ENCODE assay signal across 9 mouse cellular contexts in genomic region chr12:76368201-76368789, GRCm38 (mm10). TPM values are rescaled to one million over a fixed set of nuclear protein-coding genes. Genes with fewer than 3 reads are reported as not detected.
A peak's percentile ranks its signal among the peaks of the same experiment; 100 is the strongest.
DNase-seq lines count a peak whose midpoint lies in the region; ATAC-seq and TF ChIP-seq lines count a peak whose summit lies in the region.
"Had no signal": no experiment of that assay in that cellular context is flagged by ENCODE, and none has a peak within 500 bp of the region (broad histone marks: within the 10 kb centered on the region; RNA-seq: fewer than 3 reads in every experiment).

No protein-coding gene starts in this region.

- TF ChIP-seq POLR2A in testis, adult 2 months (IDR thresholded peaks at IDR 0.05; ENCODE audit: control insufficient read depth, low read depth, low read length) = no peak

- peaks cover 11% of the 10 kb centered on the region for H3K4me1 ChIP-seq in testis, adult 2 months (ENCODE audit: control insufficient read depth, insufficient read depth, low read length)
- peaks cover 11% of the 10 kb centered on the region for H3K4me1 ChIP-seq in hindbrain, postnatal 0 days (ENCODE audit: insufficient read depth, low read length)

- peak overlapping the region; percentile 89; the same call in 1 of the 2 replicates for H3K4me3 ChIP-seq in testis, adult 2 months (ENCODE audit: control insufficient read depth, low read depth, low read length)
- peak overlapping the region; percentile 86 for H3K4me3 ChIP-seq in hindbrain, postnatal 0 days (ENCODE audit: low read length)

- peak overlapping the region; percentile 89 for H3K9ac ChIP-seq in hindbrain, postnatal 0 days (replicated peaks; ENCODE audit: low read length)

- no peaks in the 10 kb centered on the region for H3K27me3 ChIP-seq in testis, adult 2 months (ENCODE audit: control insufficient read depth, insufficient read depth, low read length)
- no peaks in the 10 kb centered on the region for H3K27me3 ChIP-seq in hindbrain, postnatal 0 days (ENCODE audit: insufficient read depth, low read length)
- H3K27me3 ChIP-seq: Patski had no signal

- 13% methylated on average over 9 of the region's 9 CpGs for WGBS in hindbrain, postnatal 0 days

- ATAC-seq in hindbrain, postnatal 0 days = no peak

- H3K4me2 ChIP-seq in hindbrain, postnatal 0 days (ENCODE audit: low read depth, low read length) = peak overlapping the region; percentile 77

- TF ChIP-seq CTCF in testis, adult 2 months (IDR thresholded peaks at IDR 0.05; ENCODE audit: control insufficient read depth, insufficient read depth, insufficient replicate concordance, low read depth, low read length) = no peak
- no peak for TF ChIP-seq CTCF in hindbrain, postnatal 0 days (IDR thresholded peaks at IDR 0.05; ENCODE audit: low read depth)

- peak overlapping the region; percentile 89 for H3K27ac ChIP-seq in testis, adult 2 months (ENCODE audit: control insufficient read depth, insufficient read depth, low read depth, low read length)
- H3K27ac ChIP-seq in hindbrain, postnatal 0 days = peak overlapping the region; percentile 99

- H3K9me3 ChIP-seq in hindbrain, postnatal 0 days (ENCODE audit: low read length) = no peaks in the 10 kb centered on the region

- no peaks in the 10 kb centered on the region; the same call in 1 of the 2 replicates for H3K36me3 ChIP-seq in testis, adult 2 months (ENCODE audit: control insufficient read depth, insufficient read depth, low read length)
- no peaks in the 10 kb centered on the region for H3K36me3 ChIP-seq in hindbrain, postnatal 0 days (ENCODE audit: insufficient read depth, low read length)

- peak; percentile 24 for DNase-seq in cerebellum, adult 8-10 months
- no peak for DNase-seq in cerebellum, adult 11 months
- no peak for DNase-seq in testis, postnatal 14 days (ENCODE audit: low spot score)
- no peak for DNase-seq in hindbrain, postnatal 0 days (ENCODE audit: low spot score)
- DNase-seq in neural tube, embryonic 10.5 days (ENCODE audit: extremely low spot score, low spot score) = peak; percentile 33
- no peak for DNase-seq in left cerebral cortex, adult 11 months (ENCODE audit: low spot score)
- no peak for DNase-seq in ovary, adult 18-20 months (ENCODE audit: low spot score)

RNA-seq across cellular contexts. Expression of gene Zbtb25, which starts 1.1 kb away (rescaled TPM):
- 15.7 and 15.8 TPM in 2 replicates for polyA plus RNA-seq in testis, adult 2 months (2012; rRNA removed)
- total RNA-seq in hindbrain, postnatal 0 days (2014; rRNA removed) = 20.5 and 25.2 TPM in 2 replicates
- 12.1 and 12.7 TPM in 2 replicates for polyA plus RNA-seq in hindbrain, postnatal 0 days (2015; fragmentation: Nextera tagmentation; extraction: Ambion mirVana)

RNA-seq across cellular contexts. Expression of gene Zbtb1, which starts 1.8 kb away (rescaled TPM):
- 0.30 and 0.34 TPM in 2 replicates for polyA plus RNA-seq in testis, adult 2 months (2012; rRNA removed)
- 3.3 and 3.6 TPM in 2 replicates for total RNA-seq in hindbrain, postnatal 0 days (2014; rRNA removed)
- polyA plus RNA-seq in hindbrain, postnatal 0 days (2015; fragmentation: Nextera tagmentation; extraction: Ambion mirVana) = 3.0 and 3.1 TPM in 2 replicates

RNA-seq across cellular contexts. Expression of gene Hspa2, which starts 35.7 kb away (rescaled TPM):
- 758 and 855 TPM in 2 replicates for polyA plus RNA-seq in testis, adult 2 months (2012; rRNA removed)
- total RNA-seq in hindbrain, postnatal 0 days (2014; rRNA removed) = 9.6 and 17.2 TPM in 2 replicates
- 11.1 and 13.8 TPM in 2 replicates for polyA plus RNA-seq in hindbrain, postnatal 0 days (2015; fragmentation: Nextera tagmentation; extraction: Ambion mirVana)

RNA-seq across cellular contexts. Expression of gene Akap5, which starts 43.6 kb away (rescaled TPM):
- polyA plus RNA-seq in testis, adult 2 months (2012; rRNA removed) = 0.16 TPM in 2 replicates
- total RNA-seq in hindbrain, postnatal 0 days (2014; rRNA removed) = 13.1 and 15.0 TPM in 2 replicates
- 11.8 and 12.5 TPM in 2 replicates for polyA plus RNA-seq in hindbrain, postnatal 0 days (2015; fragmentation: Nextera tagmentation; extraction: Ambion mirVana)

RNA-seq across cellular contexts. Expression of gene Ppp1r36, which starts 49.0 kb away (rescaled TPM):
- polyA plus RNA-seq in testis, adult 2 months (2012; rRNA removed) = 70.7 and 80.4 TPM in 2 replicates
- 0.25 and 0.52 TPM in 2 replicates for total RNA-seq in hindbrain, postnatal 0 days (2014; rRNA removed)
- polyA plus RNA-seq in hindbrain, postnatal 0 days (2015; fragmentation: Nextera tagmentation; extraction: Ambion mirVana) = 2.7 and 2.8 TPM in 2 replicates
- polyA plus RNA-seq: Patski had no signal

Comparison
In these comparisons a context has a peak if more than half of its experiments do, and no peak if none do; other contexts are left out.
1. DNase-seq: peak in cerebellum, adult 8-10 months (single experiment) and neural tube, embryonic 10.5 days (single experiment); none in cerebellum, adult 11 months (single experiment), testis, postnatal 14 days (single experiment), hindbrain, postnatal 0 days (single experiment), left cerebral cortex, adult 11 months (single experiment) and ovary, adult 18-20 months (single experiment).
2. RNA of gene Hspa2, which starts 35.7 kb away (polyA plus RNA-seq): 758 to 855 TPM in testis, adult 2 months; 11.1 to 13.8 TPM in hindbrain, postnatal 0 days; every median in the first group is over 10 times any median in the second.